Mouse (Mus musculus) megakaryocyte-erythroid progenitor cell, adult 5 weeks (primary cell): ENCODE measurements around the gene Asic4. TPM values are rescaled to one million over a fixed set of nuclear protein-coding genes. Genes with fewer than 3 reads are reported as not detected.

ENCODE experiments used
- polyA plus RNA-seq: library from polyadenylated mRNA; stranded (reverse); fragments of >175 nt; gene quantifications from 2 replicates; pipeline ENCODE4 v1.2.3, GENCODE M21; 2012

Asic4 gene
- polyA plus RNA-seq, result 0.04 TPM in 1 of 2 replicates, not detected in the other

GRCm38 (mm10) chr1:75450314-75451005 lies at the start of gene Asic4:
Gene Asic4 (plus strand): TSS chr1:75450436.

GRCm38 (mm10) chr1:75435475-75436328 lies 14.5 kb upstream of the Asic4 start, which contains the start of gene Gmppa:
Gene Gmppa (plus strand): TSS chr1:75435930.

GRCm38 (mm10) chr1:75478916-75479634 lies 28.8 kb downstream of the Asic4 start, which contains the start of the genes Chpf and Tmem198:
Gene Chpf (minus strand): TSS chr1:75479307.
Gene Tmem198 (plus strand): TSS chr1:75479532.

GRCm38 (mm10) chr1:75505956-75506831 lies 56.0 kb downstream of the Asic4 start, which contains the start of gene Obsl1:
Gene Obsl1 (minus strand): TSS chr1:75506452.

GRCm38 (mm10) chr1:75507006-75507405 lies 56.8 kb downstream of the Asic4 start, which contains the start of gene Inha:
Gene Inha (plus strand): TSS chr1:75507077.

GRCm38 (mm10) chr1:75521321-75522031 lies 71.2 kb downstream of the Asic4 start, which contains the start of gene Stk11ip:
Gene Stk11ip (plus strand): TSS chr1:75521529.

Other genes with a start within 250 kb of the Asic4 start
- gene Glb1l, start 239.6 kb upstream of the Asic4 start, polyA plus RNA-seq, result 1.1 and 1.2 TPM in 2 replicates
- 240 and 305 TPM in 2 replicates for gene Stk16, start 239.6 kb upstream of the Asic4 start, polyA plus RNA-seq
- gene Tuba4a, start 230.6 kb upstream of the Asic4 start, polyA plus RNA-seq, result 122 and 162 TPM in 2 replicates
- not detected in 2 replicates for gene A630095N17Rik, start 218.3 kb upstream of the Asic4 start, polyA plus RNA-seq
- gene Dnajb2, start 214.0 kb upstream of the Asic4 start, polyA plus RNA-seq, result 10.7 and 13.4 TPM in 2 replicates
- gene Ptprn, start 185.9 kb upstream of the Asic4 start, polyA plus RNA-seq, result 0.20 and 0.35 TPM in 2 replicates
- not detected in 2 replicates for gene Resp18, start 172.0 kb upstream of the Asic4 start, polyA plus RNA-seq
- gene Dnpep, start 132.4 kb upstream of the Asic4 start, polyA plus RNA-seq, result 67.1 and 68.5 TPM in 2 replicates
- 0.02 and 0.07 TPM in 2 replicates for gene Des, start 90.1 kb upstream of the Asic4 start, polyA plus RNA-seq
- gene Speg, start 75.1 kb upstream of the Asic4 start, polyA plus RNA-seq, result 0.53 and 1.1 TPM in 2 replicates
- gene Gmppa, start 14.5 kb upstream of the Asic4 start, polyA plus RNA-seq, result 195 and 229 TPM in 2 replicates
- gene Chpf, start 28.9 kb downstream of the Asic4 start, polyA plus RNA-seq, result 11.5 and 12.8 TPM in 2 replicates
- gene Tmem198, start 29.1 kb downstream of the Asic4 start, polyA plus RNA-seq, result 0.96 TPM in 2 replicates
- 2.0 and 4.2 TPM in 2 replicates for gene Obsl1, start 56.0 kb downstream of the Asic4 start, polyA plus RNA-seq
- gene Inha, start 56.6 kb downstream of the Asic4 start, polyA plus RNA-seq, result 0.78 and 0.86 TPM in 2 replicates
- 116 and 118 TPM in 2 replicates for gene Stk11ip, start 71.1 kb downstream of the Asic4 start, polyA plus RNA-seq
- 0.41 and 0.89 TPM in 2 replicates for gene Slc4a3, start 95.8 kb downstream of the Asic4 start, polyA plus RNA-seq